Mouse (Mus musculus): ENCODE measurements around the gene AA986860.

AA986860 gene

GRCm38 (mm10) chr1:130731741-130732337 is at the start of gene AA986860:
Gene AA986860, plus strand, starts transcription at chr1:130731976.
- in situ Hi-C loops (cut with MboI, MseI) = no loop called here

- in situ Hi-C loops (cut with MboI, MseI) = no loop called here
Observed at GRCm38 (mm10) chr1:130683905-130684304, 47.9 kb upstream of the AA986860 start.

GRCm38 (mm10) chr1:130698601-130699000 is 33.2 kb upstream of the AA986860 start:
- in situ Hi-C loops (cut with MboI, MseI) = no loop called here

- in situ Hi-C loops (cut with MboI, MseI) = no loop called here
Observed at GRCm38 (mm10) chr1:130699937-130700633, 31.7 kb upstream of the AA986860 start.

GRCm38 (mm10) chr1:130701976-130702375 is 29.8 kb upstream of the AA986860 start:
- in situ Hi-C loops (cut with MboI, MseI) = no loop called here

- in situ Hi-C loops (cut with MboI, MseI) = no loop called here
Observed at GRCm38 (mm10) chr1:130703613-130704012, 28.2 kb upstream of the AA986860 start.

GRCm38 (mm10) chr1:130710283-130711080 is 21.3 kb upstream of the AA986860 start:
- in situ Hi-C loops (cut with MboI, MseI) = loop anchor here (10.0 kb wide), 1 partner anchor 1304 kb away; no protein-coding TSS in a partner anchor

- in situ Hi-C loops (cut with MboI, MseI) = loop anchor here (10.0 kb wide), 1 partner anchor 1301 kb away; no protein-coding TSS in a partner anchor
Observed at GRCm38 (mm10) chr1:130714046-130714445, 17.7 kb upstream of the AA986860 start.

GRCm38 (mm10) chr1:130715561-130716217 is 16.1 kb upstream of the AA986860 start, which contains the start of gene Gm29427:
Gene Gm29427, minus strand, starts transcription at chr1:130715799.
- in situ Hi-C loops (cut with MboI, MseI) = loop anchor here (10.0 kb wide), 1 partner anchor 1299 kb away; no protein-coding TSS in a partner anchor

GRCm38 (mm10) chr1:130716218-130716512 is 15.6 kb upstream of the AA986860 start:
- in situ Hi-C loops (cut with MboI, MseI) = loop anchor here (10.0 kb wide), 1 partner anchor 1299 kb away; no protein-coding TSS in a partner anchor

GRCm38 (mm10) chr1:130716513-130717290 is 15.1 kb upstream of the AA986860 start:
- in situ Hi-C loops (cut with MboI, MseI) = loop anchor here (10.0 kb wide), 1 partner anchor 1298 kb away; no protein-coding TSS in a partner anchor

- in situ Hi-C loops (cut with MboI, MseI) = loop anchor here (10.0 kb wide), 1 partner anchor 1297 kb away; no protein-coding TSS in a partner anchor
Observed at GRCm38 (mm10) chr1:130717291-130717871, 14.4 kb upstream of the AA986860 start, which contains the start of gene Yod1. Gene Yod1, plus strand, starts transcription at chr1:130717327.

GRCm38 (mm10) chr1:130724206-130724605 is 7.6 kb upstream of the AA986860 start:
- in situ Hi-C loops (cut with MboI, MseI) = no loop called here

GRCm38 (mm10) chr1:130726396-130726795 is 5.4 kb upstream of the AA986860 start:
- in situ Hi-C loops (cut with MboI, MseI) = no loop called here

- in situ Hi-C loops (cut with MboI, MseI) = no loop called here
Observed at GRCm38 (mm10) chr1:130728070-130728469, 3.7 kb upstream of the AA986860 start.

- in situ Hi-C loops (cut with MboI, MseI) = no loop called here
Observed at GRCm38 (mm10) chr1:130728708-130729107, 3.1 kb upstream of the AA986860 start.

- in situ Hi-C loops (cut with MboI, MseI) = no loop called here
Observed at GRCm38 (mm10) chr1:130729153-130729552, 2.6 kb upstream of the AA986860 start, which contains the start of gene Pfkfb2. Gene Pfkfb2, minus strand, starts transcription at chr1:130729253.

- in situ Hi-C loops (cut with MboI, MseI) = no loop called here
Observed at GRCm38 (mm10) chr1:130732706-130733658, 1.2 kb downstream of the AA986860 start.

GRCm38 (mm10) chr1:130733671-130734070 is 1.9 kb downstream of the AA986860 start:
- in situ Hi-C loops (cut with MboI, MseI) = no loop called here

Data from T-helper 2 cell (primary cell).